Mouse (Mus musculus) hindbrain, embryonic 14.5 days (tissue): ENCODE data around the gene Mast1. TPM values are rescaled to one million over a fixed set of nuclear protein-coding genes. Genes with fewer than 3 reads are reported as not detected.

ENCODE experiments used
- ATAC-seq: fragments of 200-750 bp; cut with Nextera tagmentation; 2 replicates; pipeline ENCODE4 v1.8.0; 2017; ENCODE audit warnings: moderate number of reproducible peaks, mild to moderate bottlenecking, moderate TSS enrichment, moderate library complexity; ENCODE audit not compliant: low FRiP score
- DNase-seq: peaks from one replicate; pipeline ENCODE4 v3.0.0-alpha.2; 2015; ENCODE audit warnings: low spot score
- H3K27ac ChIP-seq: fragments of 300-500 bp; sonication (generic); 2 replicates; pipeline ENCODE4 v1.5.1; 2014; ENCODE audit warnings: mild to moderate bottlenecking, moderate library complexity
- H3K27me3 ChIP-seq: fragments of 300-500 bp; sonication (generic); 2 replicates; pipeline ENCODE4 v1.6.1; 2014; ENCODE audit warnings: mild to moderate bottlenecking, low read length, mixed read lengths; ENCODE audit not compliant: control insufficient read depth, insufficient read depth
- H3K36me3 ChIP-seq: fragments of 300-500 bp; sonication (generic); replicated peaks from 2 replicates; pipeline ENCODE4 v1.6.1; 2014; ENCODE audit not compliant: control insufficient read depth, insufficient read depth
- H3K4me1 ChIP-seq: fragments of 300-500 bp; sonication (generic); replicated peaks from 2 replicates; pipeline ENCODE4 v1.6.1; 2014; ENCODE audit warnings: antibody characterized with exemption, low read length, mixed read lengths; ENCODE audit not compliant: control insufficient read depth, insufficient read depth
- H3K4me2 ChIP-seq: fragments of 300-500 bp; sonication (generic); replicated peaks from 2 replicates; pipeline ENCODE4 v1.6.1; 2014; ENCODE audit warnings: mild to moderate bottlenecking, moderate library complexity
- H3K4me3 ChIP-seq: fragments of 300-500 bp; sonication (generic); replicated peaks from 2 replicates; pipeline ENCODE4 v1.5.1; 2014; ENCODE audit warnings: mild to moderate bottlenecking, low read length
- H3K9ac ChIP-seq: fragments of 300-500 bp; sonication (generic); 2 replicates; pipeline ENCODE4 v1.6.1; 2014
- H3K9me3 ChIP-seq: fragments of 300-500 bp; sonication (generic); 2 replicates; pipeline ENCODE4 v1.6.1; 2016; ENCODE audit warnings: low read length; ENCODE audit not compliant: control insufficient read depth
- WGBS: fragments of 180-500 bp; shearing (Covaris S2); extraction: QIAGEN DNeasy Blood & Tissue Kit; methylation state at CpG from one replicate; pipeline ENCODE4 v1.1.7; 2014; 5-methylcytosine and 5-hydroxymethylcytosine counted together
- polyA plus RNA-seq: library from polyadenylated mRNA; unstranded; fragments of >200 nt; fragmentation: Nextera tagmentation; extraction: Ambion mirVana; gene quantifications from 2 replicates; pipeline ENCODE4 v1.2.1, GENCODE M21; 2014

Mast1 gene
- polyA plus RNA-seq, 1 experiment from 2014 or later, result 69.7 TPM

GRCm38 (mm10) chr8:84966603-84967002 lies 29.4 kb upstream of the Mast1 start:
- DNase-seq, result no peak

DNA sequence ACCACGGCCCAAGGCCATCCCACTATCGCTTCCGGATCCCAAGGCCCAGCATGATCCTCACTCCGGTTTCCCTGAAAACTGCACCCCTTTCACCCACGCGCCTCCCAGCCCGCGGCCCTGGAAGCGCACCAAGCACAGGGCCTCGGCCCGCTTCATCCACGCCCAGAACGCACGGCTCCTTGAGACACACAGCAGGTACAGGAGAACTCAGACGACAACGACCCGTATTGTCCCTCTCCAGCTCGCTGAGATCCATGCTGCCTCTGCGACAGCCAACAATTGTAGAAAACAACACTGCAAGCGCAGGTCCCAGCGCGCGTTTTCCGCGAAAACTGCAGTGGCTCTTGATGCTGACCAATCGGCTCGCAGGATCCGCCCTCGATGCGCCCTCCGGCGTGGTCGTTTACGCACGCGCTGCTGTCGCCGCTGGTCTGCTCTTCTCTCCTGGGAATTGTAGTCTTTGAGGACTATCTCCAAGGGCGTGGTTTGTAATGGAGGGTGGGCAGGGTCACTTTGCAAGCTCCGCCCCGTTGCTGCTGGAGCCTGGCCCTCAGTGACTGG lies 28.7 kb upstream of the Mast1 start:
- H3K36me3 ChIP-seq, result peaks cover 12% of the 10 kb centered on the region
- under 1% methylated on average over 41 of the region's 41 CpGs for WGBS
- ATAC-seq, result peak; percentile 81
- H3K4me3 ChIP-seq, result peak overlapping the region; percentile 62
- H3K4me1 ChIP-seq, result peaks cover 23% of the 10 kb centered on the region
- peak overlapping the region; percentile 95 for H3K4me2 ChIP-seq
- H3K9ac ChIP-seq, result peak overlapping the region; percentile 74
- H3K9me3 ChIP-seq, result no peaks in the 10 kb centered on the region
- peak overlapping the region; percentile 69 for H3K27ac ChIP-seq
- peak; percentile 95 for DNase-seq
- no peaks in the 10 kb centered on the region for H3K27me3 ChIP-seq

More at GRCm38 (mm10) chr8:84966603-84967002, 29.4 kb upstream of the Mast1 start:
- ATAC-seq, result no peak
- H3K27ac ChIP-seq, result 0 out of 2 replicates have a peak overlapping the region, but pooled peaks have one; percentile 69
- peak overlapping the region; percentile 62 for H3K4me3 ChIP-seq
- 67% methylated on average over 3 of the region's 3 CpGs for WGBS
- H3K4me1 ChIP-seq, result peaks cover 28% of the 10 kb centered on the region
- H3K27me3 ChIP-seq, result no peaks in the 10 kb centered on the region
- H3K36me3 ChIP-seq, result peaks cover 13% of the 10 kb centered on the region
- no peak overlapping the region for H3K9ac ChIP-seq
- H3K9me3 ChIP-seq, result no peaks in the 10 kb centered on the region
- 0 out of 2 replicates have a peak overlapping the region, but pooled peaks have one; percentile 95 for H3K4me2 ChIP-seq

DNA sequence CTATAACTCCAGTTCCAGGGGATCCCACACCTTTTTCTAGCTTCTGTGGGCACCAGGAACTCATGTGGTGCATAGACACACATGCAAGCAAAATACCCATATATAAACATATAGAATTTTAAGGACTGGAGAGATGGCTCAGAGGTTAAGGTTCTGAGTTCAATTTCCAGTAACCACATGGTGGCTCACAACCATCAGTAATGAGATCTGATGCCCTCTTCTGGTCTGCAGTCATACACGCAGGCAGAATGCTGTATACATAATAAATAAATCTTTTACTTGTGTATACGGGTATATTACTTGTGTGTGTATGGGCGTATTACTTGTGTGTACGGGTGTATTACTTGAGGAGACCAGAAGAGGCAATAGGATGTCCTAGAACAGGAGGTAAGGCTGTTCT lies 26.8 kb upstream of the Mast1 start:
- DNase-seq, result no peak
- peaks cover 15% of the 10 kb centered on the region; the same call in 1 of the 2 replicates for H3K36me3 ChIP-seq
- H3K4me1 ChIP-seq, result peaks cover 18% of the 10 kb centered on the region
- no peaks in the 10 kb centered on the region for H3K27me3 ChIP-seq
- no peak for ATAC-seq
- H3K9ac ChIP-seq, result no peak overlapping the region
- H3K9me3 ChIP-seq, result no peaks in the 10 kb centered on the region
- no peak overlapping the region for H3K4me2 ChIP-seq
- H3K27ac ChIP-seq, result no peak overlapping the region
- 92% methylated on average over 4 of the region's 4 CpGs for WGBS
- H3K4me3 ChIP-seq, result no peak overlapping the region

DNA sequence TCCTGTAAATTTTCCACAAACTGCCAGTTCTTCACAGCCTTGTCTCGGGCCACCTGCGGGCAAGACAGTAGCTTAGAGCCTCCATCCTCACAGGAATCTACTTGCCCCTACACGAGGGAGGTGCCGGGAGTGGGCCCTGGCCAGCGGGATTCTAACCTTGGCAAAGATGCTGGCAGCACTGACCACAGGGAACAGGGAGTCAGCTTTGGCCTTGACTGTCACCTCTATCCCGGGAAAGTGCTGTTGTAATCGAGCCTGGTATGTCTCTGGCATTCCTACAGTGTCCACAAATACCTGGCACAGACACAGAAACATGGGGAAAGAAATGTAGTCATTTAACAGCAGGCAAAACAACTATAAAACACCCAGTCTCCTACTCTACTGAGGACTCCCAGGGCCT lies 22.7 kb upstream of the Mast1 start:
- no peaks in the 10 kb centered on the region for H3K27me3 ChIP-seq
- no peak overlapping the region for H3K4me3 ChIP-seq
- H3K9me3 ChIP-seq, result no peaks in the 10 kb centered on the region
- no peak for ATAC-seq
- H3K27ac ChIP-seq, result no peak overlapping the region
- H3K9ac ChIP-seq, result no peak overlapping the region
- peaks cover 30% of the 10 kb centered on the region for H3K36me3 ChIP-seq
- 89% methylated on average over 7 of the region's 7 CpGs for WGBS
- no peak for DNase-seq
- H3K4me2 ChIP-seq, result no peak overlapping the region
- H3K4me1 ChIP-seq, result no peaks in the 10 kb centered on the region

GRCm38 (mm10) chr8:84956768-84957167 lies 19.6 kb upstream of the Mast1 start:
- Histone ChIP-seq H3K9ac (no peak overlapping the region), H3K4me1 (no peaks in the 10 kb centered on the region), H3K9me3 (no peaks in the 10 kb centered on the region), H3K27ac (no peak overlapping the region), H3K4me2 (no peak overlapping the region), H3K36me3 (peaks cover 30% of the 10 kb centered on the region), H3K4me3 (no peak overlapping the region), H3K27me3 (0 out of 2 replicates have a peak, but pooled peaks cover 7% of the 10 kb centered on the region)
- DNase-seq, result peak; percentile 85
- ATAC-seq, result no peak
- WGBS, result 48% methylated on average over 2 of the region's 2 CpGs

- no peak for DNase-seq
- Histone ChIP-seq H3K9me3 (no peaks in the 10 kb centered on the region), H3K4me2 (no peak overlapping the region), H3K9ac (no peak overlapping the region), H3K27ac (no peak overlapping the region), H3K36me3 (peaks cover 7% of the 10 kb centered on the region), H3K4me3 (no peak overlapping the region), H3K4me1 (no peaks in the 10 kb centered on the region), H3K27me3 (peaks cover 34% of the 10 kb centered on the region)
- no peak for ATAC-seq
- 9% methylated on average over 18 of the region's 18 CpGs for WGBS
These were observed 15.6 kb upstream of the Mast1 start for GRCm38 (mm10) chr8:84952612-84953255.

DNA sequence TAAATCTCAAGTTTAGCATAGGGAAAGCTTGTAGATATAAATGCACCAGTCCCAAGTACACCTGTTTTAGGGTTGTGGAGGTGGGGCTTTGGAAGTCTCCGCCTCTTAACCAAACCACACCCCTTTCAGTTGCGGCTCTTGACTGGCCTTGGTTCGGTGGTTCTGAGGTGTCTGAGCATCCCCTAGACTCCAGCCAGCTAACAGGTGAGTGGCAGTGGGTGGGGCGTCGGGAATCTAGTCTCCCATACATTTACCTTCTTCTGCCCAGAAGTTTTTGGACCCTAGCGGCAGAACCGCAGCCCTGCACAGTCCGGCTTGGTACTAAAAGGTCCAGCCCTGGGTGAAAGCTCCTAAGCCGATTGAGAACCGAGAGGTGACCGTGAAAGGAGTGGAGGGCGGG lies 12.6 kb upstream of the Mast1 start:
- no peak overlapping the region for H3K4me2 ChIP-seq
- H3K9me3 ChIP-seq, result no peaks in the 10 kb centered on the region
- WGBS, result 17% methylated on average over 12 of the region's 12 CpGs
- H3K4me1 ChIP-seq, result peaks cover 16% of the 10 kb centered on the region
- H3K27me3 ChIP-seq, result peaks cover 57% of the 10 kb centered on the region
- H3K36me3 ChIP-seq, result no peaks in the 10 kb centered on the region
- H3K4me3 ChIP-seq, result no peak overlapping the region
- no peak overlapping the region for H3K27ac ChIP-seq
- DNase-seq, result no peak
- no peak for ATAC-seq
- H3K9ac ChIP-seq, result no peak overlapping the region

DNA sequence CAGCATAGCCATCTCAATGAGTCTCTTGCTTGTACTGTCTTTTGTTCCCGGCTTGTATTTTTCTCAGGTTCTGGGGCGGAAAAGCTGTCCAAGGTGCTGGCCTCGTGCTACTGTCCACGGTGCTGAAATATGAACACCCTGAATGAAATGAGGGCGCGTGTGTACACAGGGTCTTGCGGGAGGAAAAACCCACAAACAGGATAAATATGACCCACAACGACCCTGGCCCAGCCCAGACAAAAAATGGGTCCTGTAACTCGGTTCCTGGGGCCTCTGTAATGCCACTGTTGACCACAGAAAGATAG lies 10.0 kb upstream of the Mast1 start:
- no peak for ATAC-seq
- H3K36me3 ChIP-seq, result no peaks in the 10 kb centered on the region
- no peak overlapping the region; the same call in 1 of the 2 replicates for H3K27ac ChIP-seq
- WGBS, result 11% methylated on average over 9 of the region's 9 CpGs
- H3K4me1 ChIP-seq, result peaks cover 27% of the 10 kb centered on the region
- peak overlapping the region; percentile 70 for H3K4me3 ChIP-seq
- peak overlapping the region; percentile 87; the same call in 1 of the 2 replicates for H3K9ac ChIP-seq
- peak; percentile 42 for DNase-seq
- peak overlapping the region; percentile 82 for H3K4me2 ChIP-seq
- peaks cover 68% of the 10 kb centered on the region for H3K27me3 ChIP-seq
- no peaks in the 10 kb centered on the region for H3K9me3 ChIP-seq

- WGBS, result 6% methylated on average over 17 of the region's 17 CpGs
- ATAC-seq, result no peak
These were observed 9.5 kb upstream of the Mast1 start, which contains the start of gene Rtbdn for GRCm38 (mm10) chr8:84946528-84947240. Rtbdn (plus strand) TSS chr8:84946991.

More at GRCm38 (mm10) chr8:84946528-84947240, 9.5 kb upstream of the Mast1 start, which contains the start of gene Rtbdn:
- Histone ChIP-seq H3K36me3 (no peaks in the 10 kb centered on the region), H3K9ac (peak within 1 kb of the TSS; percentile 87), H3K4me2 (peak within 1 kb of the TSS; percentile 82), H3K4me1 (peaks cover 27% of the 10 kb centered on the region), H3K27ac (peak within 1 kb of the TSS; percentile 87), H3K9me3 (no peaks in the 10 kb centered on the region), H3K27me3 (peaks cover 66% of the 10 kb centered on the region), H3K4me3 (peak within 1 kb of the TSS; percentile 70)
- peak; percentile 40 for DNase-seq
